Mouse (Mus musculus) hematopoietic stem cell, adult 5-6 weeks (primary cell): Measurements from ENCODE around the gene Stom. TPM values are rescaled to one million over a fixed set of nuclear protein-coding genes. Genes with fewer than 3 reads are reported as not detected.
A peak's percentile ranks its signal among the peaks of the same experiment; 100 is the strongest.

Experiments
- ATAC-seq, 2 experiments: fragments of 125-278 bp in 1 of 2; replicated peaks in 1 of 2; 2 replicates each; pipeline ENCODE4 v1.8.0; 2016 to 2017; ENCODE audit warnings: inconsistent platforms in 2 of 2, mild to moderate bottlenecking in 2 of 2, moderate number of reproducible peaks in 2 of 2, low read depth in 1 of 2, moderate TSS enrichment in 1 of 2; ENCODE audit not compliant: low FRiP score in 2 of 2, poor library complexity in 2 of 2, severe bottlenecking in 2 of 2, insufficient read depth in 1 of 2, low TSS enrichment in 1 of 2
- total RNA-seq: library from RNA; stranded (forward); fragments of 172-1452, 232-1000 nt; gene quantifications from 2 replicates; pipeline ENCODE4 v1.2.3, GENCODE M21; 2017

Gene Stom
- total RNA-seq, 1 experiment from 2014 or later, result 40.0 TPM

- no peak for ATAC-seq
These were observed 49.7 kb downstream of the Stom start for GRCm38 (mm10) chr2:35287017-35287620.

- no peak for ATAC-seq
These were observed 51.6 kb downstream of the Stom start for GRCm38 (mm10) chr2:35285209-35285608.

- ATAC-seq, result no peak
These were observed 52.8 kb downstream of the Stom start for GRCm38 (mm10) chr2:35283997-35284396.

- ATAC-seq, result peak; percentile 63 to 66; a peak in 3 of 4 replicates
These were observed 54.6 kb downstream of the Stom start for GRCm38 (mm10) chr2:35282214-35282613.

- ATAC-seq, result no peak
These were observed 56.8 kb downstream of the Stom start for GRCm38 (mm10) chr2:35280001-35280400.

GRCm38 (mm10) chr2:35278371-35279210 lies 58.2 kb downstream of the Stom start:
- ATAC-seq, result no peak

- no peak for ATAC-seq
These were observed 59.1 kb downstream of the Stom start for GRCm38 (mm10) chr2:35277686-35278085.

GRCm38 (mm10) chr2:35273536-35273935 lies 63.2 kb downstream of the Stom start:
- ATAC-seq, result no peak

- ATAC-seq, result no peak
These were observed 63.9 kb downstream of the Stom start for GRCm38 (mm10) chr2:35272881-35273280.

GRCm38 (mm10) chr2:35271817-35272216 lies 65.0 kb downstream of the Stom start:
- ATAC-seq, result no peak

GRCm38 (mm10) chr2:35270531-35270984 lies 66.2 kb downstream of the Stom start:
- ATAC-seq, result peak; percentile 44 to 52; a peak in 2 of 4 replicates

GRCm38 (mm10) chr2:35269716-35270260 lies 67.0 kb downstream of the Stom start:
- ATAC-seq, result no peak

- ATAC-seq, result peak in 1 of 2 experiments; percentile 20; a peak in 1 of 4 replicates
These were observed 67.6 kb downstream of the Stom start for GRCm38 (mm10) chr2:35269136-35269535.

- ATAC-seq, result no peak
These were observed 68.8 kb downstream of the Stom start for GRCm38 (mm10) chr2:35267876-35268566.

- no peak for ATAC-seq
These were observed 69.5 kb downstream of the Stom start for GRCm38 (mm10) chr2:35267156-35267875.

GRCm38 (mm10) chr2:35266251-35266905 lies 70.4 kb downstream of the Stom start:
- ATAC-seq, result no peak

GRCm38 (mm10) chr2:35265775-35266174 lies 71.0 kb downstream of the Stom start:
- no peak for ATAC-seq
